Mouse (Mus musculus): ENCODE results near the gene Pole. TPM values are rescaled to one million over a fixed set of nuclear protein-coding genes. Genes with fewer than 3 reads are reported as not detected.

Pole gene
- polyA plus RNA-seq, 1 experiment, result 81.8 TPM

GRCm38 (mm10) chr5:110363179-110363821 is 77.2 kb downstream of the Pole start:
- H3K4me3 ChIP-seq (ENCODE audit: low read depth, low read length), result peak overlapping the region; percentile 64
- peaks cover 2% of the 10 kb centered on the region; the same call in 1 of the 2 replicates for H3K36me3 ChIP-seq (ENCODE audit: control insufficient read depth, insufficient read depth, low read length, poor library complexity, severe bottlenecking)
- peak overlapping the region; percentile 26 for H3K9ac ChIP-seq (ENCODE audit: low read depth, poor library complexity, severe bottlenecking)
- H3K4me1 ChIP-seq (ENCODE audit: control insufficient read depth, insufficient read depth, low read length), result no peaks in the 10 kb centered on the region
- 0 out of 2 replicates have a peak overlapping the region, but pooled peaks have one; percentile 0 for H3K27ac ChIP-seq (ENCODE audit: insufficient read depth, low read length)
- H3K27me3 ChIP-seq (ENCODE audit: control insufficient read depth, insufficient read depth, low read length, poor library complexity, severe bottlenecking), result no peaks in the 10 kb centered on the region
- H3K9me3 ChIP-seq (replicated peaks; ENCODE audit: control insufficient read depth, insufficient read depth, low read length, poor library complexity, severe bottlenecking), result no peaks in the 10 kb centered on the region
- TF ChIP-seq EP300 (IDR thresholded peaks at IDR 0.05; ENCODE audit: insufficient read depth, low read depth, low read length) (0 out of 2 replicates have a peak, but pooled peaks have one; percentile 7), CTCF (IDR thresholded peaks at IDR 0.05; ENCODE audit: low read depth, low read length) (peak; percentile 17), POLR2A (IDR thresholded peaks at IDR 0.05; ENCODE audit: insufficient read depth, low read length) (no peak)

- no peaks in the 10 kb centered on the region for H3K9me3 ChIP-seq (replicated peaks; ENCODE audit: control insufficient read depth, insufficient read depth, low read length, poor library complexity, severe bottlenecking)
- no peaks in the 10 kb centered on the region for H3K27me3 ChIP-seq (ENCODE audit: control insufficient read depth, insufficient read depth, low read length, poor library complexity, severe bottlenecking)
- H3K36me3 ChIP-seq (ENCODE audit: control insufficient read depth, insufficient read depth, low read length, poor library complexity, severe bottlenecking), result peaks cover 2% of the 10 kb centered on the region; the same call in 1 of the 2 replicates
- no peaks in the 10 kb centered on the region for H3K4me1 ChIP-seq (ENCODE audit: control insufficient read depth, insufficient read depth, low read length)
- 0 out of 2 replicates have a peak overlapping the region, but pooled peaks have one; percentile 11 for H3K27ac ChIP-seq (ENCODE audit: insufficient read depth, low read length)
- peak; percentile 39 for TF ChIP-seq CTCF (IDR thresholded peaks at IDR 0.05; ENCODE audit: low read depth, low read length)
- no peak for TF ChIP-seq EP300 (IDR thresholded peaks at IDR 0.05; ENCODE audit: insufficient read depth, low read depth, low read length)
- TF ChIP-seq POLR2A (IDR thresholded peaks at IDR 0.05; ENCODE audit: insufficient read depth, low read length), result no peak
- peak overlapping the region; percentile 26 for H3K9ac ChIP-seq (ENCODE audit: low read depth, poor library complexity, severe bottlenecking)
- peak overlapping the region; percentile 59 for H3K4me3 ChIP-seq (ENCODE audit: low read depth, low read length)
These were observed 77.9 kb downstream of the Pole start for GRCm38 (mm10) chr5:110363822-110364545.

DNA sequence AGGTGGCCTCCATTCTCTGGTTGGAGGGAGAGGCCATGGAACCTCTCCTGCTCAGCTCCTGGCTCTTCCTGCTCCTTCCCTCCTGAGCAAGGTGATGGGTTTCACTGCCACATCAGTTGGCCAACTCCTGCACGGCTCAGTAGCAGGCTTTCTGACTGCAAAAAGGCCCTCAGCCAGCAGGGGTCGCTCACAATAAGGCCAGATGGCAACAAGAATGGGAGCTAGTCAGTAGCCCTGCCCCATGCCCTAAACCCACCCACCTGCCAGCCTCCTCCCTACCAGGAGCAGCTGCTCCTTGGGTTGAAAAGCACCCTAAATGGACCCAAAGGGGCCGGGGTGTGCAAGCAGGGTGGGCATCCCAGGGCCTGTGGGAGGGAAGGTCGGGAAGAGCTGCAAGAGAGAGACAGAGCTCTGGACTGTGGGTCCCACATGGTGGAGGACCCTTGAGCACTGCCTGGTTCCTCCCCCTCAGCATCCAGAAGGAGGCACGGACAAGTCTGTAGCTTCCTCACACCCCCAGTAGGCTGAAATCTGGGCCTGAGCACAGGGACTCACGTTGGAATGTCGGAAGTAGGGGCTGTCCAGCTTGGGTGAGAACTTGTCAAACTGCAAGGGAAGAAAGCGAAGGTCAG is 90.8 kb downstream of the Pole start:
- no peaks in the 10 kb centered on the region for H3K27me3 ChIP-seq (ENCODE audit: control insufficient read depth, insufficient read depth, low read length, poor library complexity, severe bottlenecking)
- no peak overlapping the region for H3K4me3 ChIP-seq (ENCODE audit: low read depth, low read length)
- TF ChIP-seq CTCF (IDR thresholded peaks at IDR 0.05; ENCODE audit: low read depth, low read length), result peak; percentile 95
- TF ChIP-seq POLR2A (IDR thresholded peaks at IDR 0.05; ENCODE audit: insufficient read depth, low read length), result no peak
- H3K9me3 ChIP-seq (replicated peaks; ENCODE audit: control insufficient read depth, insufficient read depth, low read length, poor library complexity, severe bottlenecking), result no peaks in the 10 kb centered on the region
- no peaks in the 10 kb centered on the region for H3K36me3 ChIP-seq (ENCODE audit: control insufficient read depth, insufficient read depth, low read length, poor library complexity, severe bottlenecking)
- no peak overlapping the region for H3K27ac ChIP-seq (ENCODE audit: insufficient read depth, low read length)
- no peak overlapping the region for H3K9ac ChIP-seq (ENCODE audit: low read depth, poor library complexity, severe bottlenecking)
- no peaks in the 10 kb centered on the region for H3K4me1 ChIP-seq (ENCODE audit: control insufficient read depth, insufficient read depth, low read length)

- Histone ChIP-seq H3K9ac (ENCODE audit: low read depth, poor library complexity, severe bottlenecking) (peak overlapping the region; percentile 26), H3K27ac (ENCODE audit: insufficient read depth, low read length) (no peak overlapping the region), H3K36me3 (ENCODE audit: control insufficient read depth, insufficient read depth, low read length, poor library complexity, severe bottlenecking) (no peaks in the 10 kb centered on the region), H3K4me3 (ENCODE audit: low read depth, low read length) (peak overlapping the region; percentile 76), H3K27me3 (ENCODE audit: control insufficient read depth, insufficient read depth, low read length, poor library complexity, severe bottlenecking) (no peaks in the 10 kb centered on the region), H3K9me3 (replicated peaks; ENCODE audit: control insufficient read depth, insufficient read depth, low read length, poor library complexity, severe bottlenecking) (no peaks in the 10 kb centered on the region), H3K4me1 (ENCODE audit: control insufficient read depth, insufficient read depth, low read length) (no peaks in the 10 kb centered on the region)
- TF ChIP-seq CTCF (IDR thresholded peaks at IDR 0.05; ENCODE audit: low read depth, low read length) (no peak), EP300 (IDR thresholded peaks at IDR 0.05; ENCODE audit: insufficient read depth, low read depth, low read length) (no peak)
These were observed 92.1 kb downstream of the Pole start for GRCm38 (mm10) chr5:110378181-110378583.

GRCm38 (mm10) chr5:110379086-110379485 is 93.0 kb downstream of the Pole start:
- H3K27me3 ChIP-seq (ENCODE audit: control insufficient read depth, insufficient read depth, low read length, poor library complexity, severe bottlenecking), result no peaks in the 10 kb centered on the region
- no peak overlapping the region for H3K9ac ChIP-seq (ENCODE audit: low read depth, poor library complexity, severe bottlenecking)
- TF ChIP-seq EP300 (IDR thresholded peaks at IDR 0.05; ENCODE audit: insufficient read depth, low read depth, low read length) (no peak), POLR2A (IDR thresholded peaks at IDR 0.05; ENCODE audit: insufficient read depth, low read length) (no peak), CTCF (IDR thresholded peaks at IDR 0.05; ENCODE audit: low read depth, low read length) (no peak)
- H3K27ac ChIP-seq (ENCODE audit: insufficient read depth, low read length), result no peak overlapping the region
- H3K4me1 ChIP-seq (ENCODE audit: control insufficient read depth, insufficient read depth, low read length), result no peaks in the 10 kb centered on the region
- peak overlapping the region; percentile 6 for H3K4me3 ChIP-seq (ENCODE audit: low read depth, low read length)
- H3K36me3 ChIP-seq (ENCODE audit: control insufficient read depth, insufficient read depth, low read length, poor library complexity, severe bottlenecking), result no peaks in the 10 kb centered on the region
- no peaks in the 10 kb centered on the region for H3K9me3 ChIP-seq (replicated peaks; ENCODE audit: control insufficient read depth, insufficient read depth, low read length, poor library complexity, severe bottlenecking)

All from ES-Bruce4 (cell line).